ENCODE assay signal across 22 mouse cellular contexts in the genomic region with DNA sequence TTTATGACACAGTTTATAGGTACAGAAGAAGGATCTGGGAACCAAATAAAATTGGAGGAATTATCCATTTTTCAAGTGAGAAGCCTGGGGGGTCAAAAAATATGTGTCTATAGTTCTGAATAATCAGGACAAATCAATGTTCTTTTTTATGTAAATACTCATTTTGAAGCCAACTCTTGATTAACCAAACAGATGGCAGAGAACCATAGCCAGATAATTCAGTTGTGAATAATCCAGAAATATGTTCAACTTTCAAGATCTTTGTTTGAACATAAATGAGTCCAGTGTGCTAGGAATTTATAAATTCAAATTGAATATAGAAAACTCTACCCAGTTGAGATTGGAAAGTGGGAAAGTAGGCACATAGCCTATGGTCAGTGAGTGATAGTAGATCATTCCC.
"Had no signal": no experiment of that assay in that cellular context is flagged by ENCODE, and none has a peak within 500 bp of the region (broad histone marks: within the 10 kb centered on the region; RNA-seq: fewer than 3 reads in every experiment).

No protein-coding gene starts in this region.

- H3K27ac ChIP-seq: kidney, postnatal 0 days; limb, embryonic 10.5 days; limb, embryonic 13.5 days; liver, embryonic 12.5 days; liver, embryonic 15.5 days; lung, embryonic 15.5 days; midbrain, embryonic 10.5 days; midbrain, embryonic 13.5 days; neural tube, embryonic 13.5 days; stomach, embryonic 15.5 days had no signal

- H3K36me3 ChIP-seq: limb, embryonic 10.5 days; limb, embryonic 13.5 days; liver, embryonic 12.5 days; liver, embryonic 15.5 days; lung, embryonic 15.5 days; midbrain, embryonic 10.5 days; stomach, embryonic 15.5 days had no signal

- DNase-seq: kidney, postnatal 25 days; layer of hippocampus, postnatal 36 days; liver; lung, adult 18-20 months; lung, postnatal 10 days; lung, postnatal 36 days; retina, postnatal 1 day; right cerebral cortex, postnatal 25 days; spleen, adult 18-20 months; thymus, postnatal 36 days had no signal

- H3K4me1 ChIP-seq: limb, embryonic 10.5 days; limb, embryonic 13.5 days; liver, embryonic 12.5 days; liver, embryonic 15.5 days; lung, embryonic 15.5 days; megakaryocyte, embryonic 14.5 days; midbrain, embryonic 13.5 days; neural tube, embryonic 13.5 days; stomach, embryonic 15.5 days had no signal

- H3K27me3 ChIP-seq: limb, embryonic 13.5 days; liver, embryonic 12.5 days; liver, embryonic 15.5 days; lung, embryonic 15.5 days; megakaryocyte, embryonic 14.5 days; midbrain, embryonic 13.5 days; neural tube, embryonic 13.5 days; stomach, embryonic 15.5 days had no signal

- H3K4me3 ChIP-seq: limb, embryonic 10.5 days; limb, embryonic 13.5 days; liver, embryonic 12.5 days; liver, embryonic 15.5 days; lung, embryonic 15.5 days; megakaryocyte, embryonic 14.5 days; midbrain, embryonic 10.5 days; midbrain, embryonic 13.5 days; myocyte; neural tube, embryonic 13.5 days; stomach, embryonic 15.5 days had no signal
